Mouse (Mus musculus): ENCODE results near the gene Neurod2.

DNA sequence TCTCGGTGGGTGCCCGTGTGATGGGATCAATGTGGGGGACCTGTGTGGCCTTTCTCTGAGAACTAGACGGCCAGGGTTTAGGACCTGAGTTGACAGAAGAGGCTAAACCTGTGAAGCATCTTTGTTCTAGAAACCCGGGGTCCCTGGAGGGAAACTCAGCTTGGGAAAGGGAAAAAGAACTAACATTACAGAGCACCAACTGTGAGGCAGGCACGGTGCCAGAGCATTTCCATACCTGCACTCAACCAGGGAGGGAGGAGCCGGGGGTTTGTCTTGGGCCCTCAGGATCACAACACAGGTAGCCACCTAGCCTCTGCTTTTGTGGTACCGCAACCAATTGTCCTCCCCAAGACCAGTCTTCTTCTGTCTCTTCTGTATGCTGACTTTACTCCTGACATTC is 41.5 kb downstream of the Neurod2 start:
- TF ChIP-seq CTCF (IDR thresholded peaks at IDR 0.05; ENCODE audit: control insufficient read depth, insufficient read depth, insufficient replicate concordance, low read depth, low read length) (no peak), POLR2A (IDR thresholded peaks at IDR 0.05; ENCODE audit: control insufficient read depth, low read depth, low read length) (no peak)
